Mouse (Mus musculus) bone marrow, adult 2 months (tissue): Measurements from ENCODE around the gene Kalrn.

Experiments used
- CTCF ChIP-seq: fragments of 200-500 bp; IDR thresholded peaks from 2 replicates; pipeline ENCODE4 v1.5.1; 2011; ENCODE audit warnings: low read length, control low read depth; ENCODE audit not compliant: control insufficient read depth, insufficient read depth
- POLR2A ChIP-seq: fragments of 200-500 bp; IDR thresholded peaks from 2 replicates; pipeline ENCODE4 v1.6.1; 2011; ENCODE audit warnings: low read depth, mild to moderate bottlenecking, control low read depth, low read length, borderline replicate concordance; ENCODE audit not compliant: control insufficient read depth

DNA sequence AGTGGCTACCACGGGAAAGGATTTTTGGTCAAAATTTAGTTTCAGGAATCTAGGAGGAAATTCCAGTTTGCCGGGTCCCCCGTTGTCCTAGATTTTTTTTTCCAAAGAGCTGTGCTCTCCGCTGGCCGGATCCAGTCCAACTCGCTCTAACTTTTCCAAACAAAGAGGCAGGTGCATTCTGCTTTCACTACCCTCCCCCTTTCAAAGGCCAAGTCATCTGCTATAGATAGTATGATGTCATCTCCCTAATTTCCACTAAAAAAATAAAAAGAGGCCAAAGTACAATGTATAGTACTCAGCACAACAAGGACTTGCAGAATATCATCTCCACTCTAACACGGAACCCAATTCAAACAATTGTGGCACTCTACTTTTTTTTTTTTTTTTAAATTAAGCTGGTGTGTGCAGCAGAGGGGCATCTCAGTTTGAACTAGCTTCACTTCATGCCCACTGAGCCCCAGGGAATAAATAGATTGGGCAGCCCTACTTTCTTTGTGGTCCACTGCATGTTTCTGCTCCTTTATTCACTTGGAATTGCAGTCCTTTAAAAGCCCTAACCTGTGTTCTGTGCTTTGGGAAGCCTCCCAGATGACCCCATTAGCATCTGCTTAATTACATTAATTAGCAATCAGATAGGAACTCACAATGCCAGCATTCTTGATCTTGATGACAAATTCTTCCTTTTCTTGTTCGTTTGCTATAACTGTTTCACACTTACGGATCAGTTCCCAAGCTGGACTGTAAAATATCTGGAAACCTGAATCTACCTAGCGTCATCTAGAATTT, 489.0 kb downstream of the Kalrn start:
- TF ChIP-seq POLR2A (no peak), CTCF (no peak)
